Mouse (Mus musculus): Measurements from ENCODE around the gene Cela3b.

DNA sequence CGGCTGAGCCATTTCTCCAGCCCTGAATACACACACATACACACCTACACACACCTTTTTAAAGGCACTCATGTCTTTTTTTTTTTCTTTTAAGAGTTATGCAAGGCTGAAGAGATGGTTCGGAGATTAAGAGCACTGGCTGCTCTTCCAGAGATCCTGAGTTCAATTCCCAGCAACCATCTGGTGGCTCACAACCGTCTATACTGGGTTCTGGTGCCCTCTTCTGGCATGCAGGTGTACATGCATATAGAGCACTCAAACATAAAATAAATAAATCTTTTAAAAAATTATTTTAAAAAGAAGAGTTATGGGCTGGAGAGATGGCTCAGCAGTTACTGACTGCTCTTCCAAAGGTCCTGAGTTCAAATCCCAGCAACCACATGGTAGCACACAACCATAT lies 39.1 kb downstream of the Cela3b start:
- TF ChIP-seq CTCF (IDR thresholded peaks at IDR 0.05; ENCODE audit: low read depth, low read length) (no peak), POLR2A (IDR thresholded peaks at IDR 0.05; ENCODE audit: extremely low read depth, insufficient read depth, low read length) (no peak)

All from liver, adult 2 months (tissue).